Mouse (Mus musculus) neutrophil, adult 5-6 weeks (primary cell): Measurements from ENCODE around the gene Gm4952. TPM values are rescaled to one million over a fixed set of nuclear protein-coding genes. Genes with fewer than 3 reads are reported as not detected.
"Not testable (repeated sequence)": the region's sequence is repeated elsewhere in the genome, so short reads cannot be mapped to it uniquely, and the experiment has no call there.

Experiments used
- ATAC-seq: fragments of 151-379, 151-347 bp; 2 replicates; pipeline ENCODE4 v1.8.0; 2017; ENCODE audit warnings: mild to moderate bottlenecking, moderate TSS enrichment; ENCODE audit not compliant: insufficient number of reproducible peaks, poor library complexity, low FRiP score, severe bottlenecking; ENCODE audit errors: extremely low read depth
- total RNA-seq: library from RNA; stranded (forward); fragments of 200-1000 nt; gene quantifications from 2 replicates; pipeline ENCODE4 v1.2.3, GENCODE M21; 2017

The Gm4952 gene
- total RNA-seq, 1 experiment from 2014 or later: not detected

DNA sequence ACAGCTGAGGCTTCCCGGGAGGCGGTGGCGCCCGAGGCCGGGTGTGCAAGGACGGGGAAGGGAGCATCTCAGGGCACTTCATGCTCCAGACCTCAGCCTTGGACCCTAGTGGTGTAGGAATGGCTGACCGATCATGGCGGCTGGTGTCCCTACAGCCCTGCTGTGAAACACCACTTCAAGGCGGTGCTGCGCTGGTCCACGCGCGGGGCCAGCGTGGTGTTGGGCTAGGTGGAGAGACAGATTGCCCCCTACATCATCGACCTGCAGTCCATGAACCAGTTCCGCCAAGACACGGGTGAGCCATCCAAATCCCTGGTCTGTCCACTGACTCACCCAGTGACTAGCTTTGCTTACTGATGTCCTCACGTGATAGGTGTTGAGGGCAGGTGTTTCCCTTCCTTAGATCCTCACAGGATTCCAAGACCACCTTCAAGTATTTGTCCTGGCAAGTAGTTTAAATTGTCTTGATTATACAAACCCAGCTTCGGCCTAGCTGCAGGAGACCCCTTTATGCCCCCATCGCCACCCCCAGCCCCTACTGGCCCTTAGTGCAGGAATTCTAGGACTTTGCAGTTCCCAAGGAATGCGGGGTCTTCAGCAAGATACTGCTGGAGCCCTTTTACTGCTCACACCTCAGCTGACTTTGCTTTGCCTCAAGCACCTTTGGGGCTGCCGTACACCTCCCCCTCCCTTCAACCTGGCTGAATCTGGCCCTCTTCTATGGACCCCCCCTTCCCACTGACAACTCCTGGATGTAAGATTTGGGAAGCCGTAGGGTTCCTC, 3.3 kb upstream of the Gm4952 start:
- no peak for ATAC-seq

DNA sequence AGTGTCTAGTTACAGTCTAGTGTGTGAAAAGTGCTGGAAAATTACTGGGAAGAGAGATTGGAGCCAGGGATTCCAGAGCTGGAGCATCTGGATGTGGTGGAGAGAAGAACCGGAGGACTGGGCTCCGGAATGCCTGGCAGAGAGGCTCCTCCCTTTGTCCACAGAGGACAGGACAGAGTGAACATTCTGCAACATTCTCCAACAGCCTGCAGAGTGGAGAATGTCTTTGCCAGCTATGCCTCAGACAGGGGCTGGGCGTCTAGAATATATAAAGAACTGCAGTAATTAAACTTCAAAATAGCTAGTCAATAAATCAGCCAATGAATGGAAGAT, 2.7 kb upstream of the Gm4952 start:
- no peak for ATAC-seq

DNA sequence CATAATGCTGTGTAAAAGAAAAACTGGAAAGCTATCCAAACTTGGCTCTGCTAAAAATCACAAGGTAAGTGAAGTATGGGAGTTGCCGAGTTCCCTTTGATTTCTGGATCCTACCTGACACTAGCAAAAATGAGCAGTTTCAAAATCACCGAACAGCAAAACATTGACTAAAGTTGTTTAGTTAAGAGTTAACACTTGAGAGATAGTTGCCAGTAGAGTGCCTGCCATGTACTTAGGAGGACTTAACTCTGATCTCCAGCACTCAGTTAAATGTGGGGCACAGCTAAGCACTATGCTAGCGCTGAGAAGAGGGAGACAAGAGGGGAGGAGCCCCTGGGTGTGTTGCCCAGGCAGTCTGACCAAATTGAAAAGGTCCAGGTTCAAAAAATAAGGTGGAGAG, 1.1 kb upstream of the Gm4952 start:
- no peak for ATAC-seq

DNA sequence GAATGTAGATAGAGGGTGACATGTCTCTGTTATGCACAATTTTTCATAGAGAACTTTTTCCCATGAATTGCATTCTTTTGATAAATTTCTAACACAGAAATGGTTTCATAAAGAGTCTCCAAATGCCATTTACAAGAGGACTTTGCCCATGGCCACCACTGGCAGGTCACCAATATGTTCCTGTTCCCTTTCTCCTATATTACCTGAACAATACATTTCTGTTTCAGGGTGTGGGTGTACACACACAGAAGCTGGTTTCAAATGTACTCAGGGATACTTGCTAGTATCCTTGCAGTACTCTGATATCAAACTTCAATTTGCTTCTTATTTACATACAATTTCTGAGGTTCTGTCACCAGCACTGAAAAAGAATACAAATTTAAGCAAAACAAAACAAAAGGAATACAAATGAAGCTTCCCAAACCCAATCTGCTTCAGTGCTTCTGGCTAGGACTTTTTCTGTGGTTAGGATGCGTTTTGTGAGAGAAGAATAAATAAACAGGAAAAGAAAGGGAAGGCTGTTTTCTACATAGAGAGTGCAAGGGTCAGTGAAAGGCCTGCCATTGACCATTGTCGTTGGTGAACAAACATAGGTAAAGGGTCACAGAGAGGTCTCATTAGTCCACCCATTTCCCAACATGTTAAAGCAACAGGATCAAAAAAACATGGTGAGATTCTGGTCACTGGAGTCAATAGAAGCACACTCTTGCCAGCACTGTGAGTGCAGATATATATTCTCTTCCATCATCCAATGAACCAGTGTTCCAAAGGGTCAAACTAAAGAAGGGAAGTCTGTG, 1.1 kb downstream of the Gm4952 start:
- no peak for ATAC-seq

DNA sequence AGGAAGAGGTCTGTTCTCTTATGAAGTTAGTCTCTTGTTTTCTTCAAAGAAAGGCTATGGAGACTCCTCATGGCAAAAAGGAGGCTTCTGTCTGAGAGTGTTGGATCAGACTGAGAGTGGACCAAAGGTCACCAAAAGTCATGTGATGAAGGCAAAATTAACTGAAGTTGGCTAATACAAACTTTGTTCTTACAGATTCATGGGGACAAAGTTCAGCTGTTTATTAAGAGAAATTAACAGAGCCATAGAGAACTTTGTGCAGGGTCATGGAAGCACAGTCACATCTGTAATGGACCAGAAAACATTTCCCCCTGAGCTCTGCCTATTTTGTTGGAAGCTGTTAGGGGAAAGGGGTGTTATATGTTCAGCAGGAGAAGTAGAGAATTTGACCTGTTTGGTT, 8.6 kb downstream of the Gm4952 start:
- ATAC-seq: no peak

DNA sequence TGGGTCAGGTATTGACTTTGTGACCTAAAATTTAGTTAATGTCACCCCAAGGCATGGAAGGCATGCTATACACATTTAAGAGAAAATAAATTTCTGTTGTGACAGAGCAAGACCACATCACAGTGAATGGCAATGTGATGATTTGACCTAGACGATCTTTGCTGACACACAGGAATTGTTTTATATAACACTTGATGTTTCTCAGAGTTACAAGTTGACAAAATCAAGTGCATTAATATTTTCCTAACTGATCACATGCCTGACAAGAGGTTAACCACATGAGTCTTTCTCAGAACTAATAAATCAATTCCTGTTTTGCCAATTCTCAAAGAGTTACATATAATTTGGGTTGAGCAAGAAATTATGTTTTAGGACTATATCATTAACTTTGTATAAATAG, 13.9 kb downstream of the Gm4952 start:
- no peak for ATAC-seq

DNA sequence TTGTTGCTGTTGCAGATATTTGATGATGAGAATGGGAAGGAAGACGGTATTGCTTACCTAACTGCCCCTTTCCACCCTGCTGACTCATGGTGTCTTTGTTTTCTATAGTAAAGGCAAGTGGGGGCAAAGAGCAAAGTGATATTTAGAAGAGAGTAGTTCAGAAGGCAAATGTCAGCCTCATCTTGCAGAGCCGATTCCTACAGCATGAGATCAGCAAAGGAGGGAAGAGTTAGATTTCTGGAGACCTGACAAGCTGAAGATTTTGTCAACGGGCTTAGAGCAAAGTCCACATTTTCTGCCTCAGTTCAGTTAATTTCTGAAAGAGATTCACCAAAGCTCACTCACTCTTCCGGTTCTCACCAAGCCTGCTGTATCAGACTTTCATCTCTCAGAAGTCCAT, 33.4 kb downstream of the Gm4952 start, which contains the start of gene Glyat:
Gene Glyat (plus strand): TSS at position 133 of the 400 bp plus-strand sequence.
- ATAC-seq: no peak

DNA sequence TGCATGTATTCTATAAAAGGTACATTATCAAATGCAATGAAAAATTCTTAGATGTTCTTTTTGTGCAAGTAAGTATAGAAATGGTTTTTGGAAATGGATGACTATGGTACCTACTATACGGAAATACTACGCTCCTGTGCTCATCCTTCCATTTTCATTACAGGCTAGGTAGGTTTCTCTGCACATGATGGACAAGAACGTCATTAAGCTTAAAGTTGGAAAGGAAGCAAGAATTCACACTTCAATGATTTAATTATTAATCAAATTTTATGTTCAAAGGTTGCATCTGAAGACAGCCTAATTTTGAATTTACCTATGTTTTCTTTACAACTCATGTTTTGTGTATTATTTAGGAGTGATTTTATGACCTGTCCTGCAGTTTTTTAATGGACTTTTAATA, 34.5 kb downstream of the Gm4952 start:
- no peak for ATAC-seq

DNA sequence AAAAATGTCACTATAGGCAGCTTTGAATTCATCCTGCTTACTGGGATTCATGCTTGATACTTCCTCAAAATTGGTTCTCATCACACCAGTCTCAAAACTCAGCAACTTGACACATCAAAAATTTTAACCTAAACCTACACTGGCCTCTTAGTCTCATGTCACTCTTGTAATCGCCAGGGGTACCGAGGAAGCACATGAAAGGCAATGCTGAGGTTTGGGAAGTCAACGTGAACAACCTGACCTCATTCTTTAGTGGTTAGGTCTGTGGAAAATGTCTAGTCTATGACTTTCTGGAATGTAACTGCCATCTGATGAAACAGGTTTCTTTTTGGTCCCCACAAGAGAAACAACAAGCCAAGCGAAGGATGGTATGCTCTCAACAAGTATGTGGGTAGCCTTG, 35.2 kb downstream of the Gm4952 start:
- no peak for ATAC-seq

DNA sequence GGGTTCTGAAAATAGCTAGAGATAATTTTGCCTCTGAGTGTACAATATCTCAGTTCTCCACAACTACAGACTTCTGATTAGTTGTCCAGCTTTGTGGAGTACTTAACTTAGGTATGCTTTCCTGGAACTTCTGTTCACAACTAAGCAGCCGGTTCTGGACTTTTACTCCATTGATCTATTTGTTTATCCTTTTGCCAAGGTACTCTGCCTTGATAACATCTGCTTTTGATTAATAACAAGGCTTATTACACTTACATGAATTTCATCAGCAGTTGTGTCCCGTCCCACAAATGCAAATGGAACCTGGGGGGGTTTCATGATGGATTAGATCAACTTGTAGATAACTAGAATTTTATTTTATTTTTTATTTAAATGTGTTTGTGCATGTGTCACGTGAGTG, 37.1 kb downstream of the Gm4952 start:
- no peak for ATAC-seq

DNA sequence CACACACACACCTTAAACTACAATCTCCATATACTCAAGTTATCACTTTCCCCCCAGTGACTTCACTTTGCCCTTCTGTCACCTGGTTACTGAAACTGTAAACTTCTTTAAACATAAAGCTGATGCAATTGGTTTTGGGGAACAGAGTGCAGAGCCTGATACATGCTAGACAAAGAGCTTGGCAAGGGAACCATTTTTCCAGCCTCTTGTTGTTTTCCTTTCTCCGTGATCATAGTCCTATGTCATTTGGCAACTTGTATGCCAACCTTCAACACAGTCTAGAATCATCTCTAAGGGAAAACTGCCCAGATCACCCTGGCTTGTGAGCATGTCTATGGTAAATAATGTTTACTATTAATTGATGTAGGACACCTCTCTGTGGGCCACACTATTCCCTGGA, 38.3 kb downstream of the Gm4952 start:
- no peak for ATAC-seq

DNA sequence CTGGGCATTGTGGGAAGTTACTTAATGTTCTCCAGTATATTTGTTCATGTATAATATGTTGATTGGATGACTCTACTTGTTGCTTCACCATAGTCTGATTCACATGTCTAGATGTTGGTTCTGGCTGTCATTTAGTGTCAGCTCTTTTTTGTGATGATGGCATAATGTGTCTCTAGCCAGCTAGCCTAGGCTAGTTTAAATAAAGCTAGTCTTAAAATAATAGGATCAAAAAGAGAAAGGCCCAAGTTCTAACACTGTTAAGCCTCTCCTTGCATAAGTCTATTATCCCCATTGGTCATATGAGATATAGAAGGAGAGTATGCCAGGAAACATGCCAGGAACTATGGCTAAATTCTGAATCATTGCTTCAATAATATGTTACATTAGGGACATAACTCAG, 49.7 kb downstream of the Gm4952 start:
- ATAC-seq: no peak

DNA sequence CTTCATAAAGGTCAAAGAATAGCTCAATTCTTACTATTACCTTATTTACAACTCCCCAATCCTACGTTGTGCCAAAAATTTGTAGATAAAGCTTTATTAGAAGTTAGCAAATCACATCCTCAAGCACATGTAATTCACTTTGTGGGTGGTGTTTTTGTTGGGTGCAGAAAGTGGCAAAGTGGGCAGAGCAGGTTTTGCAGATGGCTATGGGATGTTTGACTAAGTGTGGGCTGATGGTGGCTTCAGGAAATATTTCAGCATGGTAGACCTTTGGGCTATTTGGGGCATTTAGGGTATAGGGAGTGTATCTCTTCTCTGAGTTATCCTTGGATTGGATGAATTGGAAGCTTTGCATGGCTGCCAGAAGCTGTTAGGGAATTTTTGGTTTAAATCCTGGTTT, 66.4 kb downstream of the Gm4952 start:
- ATAC-seq: no peak

DNA sequence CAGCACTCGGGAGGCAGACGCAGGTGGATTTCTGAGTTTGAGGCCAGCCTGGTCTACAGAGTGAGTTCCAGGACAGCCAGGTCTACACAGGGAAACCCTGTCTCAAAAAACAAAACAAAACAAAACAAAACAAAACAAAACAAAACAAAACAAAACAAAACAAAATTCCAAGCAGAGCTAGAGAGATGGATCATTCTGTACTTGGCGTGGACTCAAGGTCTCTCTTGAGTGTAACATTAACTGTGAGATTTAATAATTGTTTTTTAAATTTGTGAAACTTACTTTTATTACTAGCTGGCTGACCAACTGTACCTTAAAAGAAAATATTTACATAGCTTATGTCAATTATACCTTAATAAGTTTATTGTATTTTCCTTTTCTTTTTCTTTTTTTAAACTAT, 68.8 kb downstream of the Gm4952 start:
- not testable (repeated sequence) for ATAC-seq

DNA sequence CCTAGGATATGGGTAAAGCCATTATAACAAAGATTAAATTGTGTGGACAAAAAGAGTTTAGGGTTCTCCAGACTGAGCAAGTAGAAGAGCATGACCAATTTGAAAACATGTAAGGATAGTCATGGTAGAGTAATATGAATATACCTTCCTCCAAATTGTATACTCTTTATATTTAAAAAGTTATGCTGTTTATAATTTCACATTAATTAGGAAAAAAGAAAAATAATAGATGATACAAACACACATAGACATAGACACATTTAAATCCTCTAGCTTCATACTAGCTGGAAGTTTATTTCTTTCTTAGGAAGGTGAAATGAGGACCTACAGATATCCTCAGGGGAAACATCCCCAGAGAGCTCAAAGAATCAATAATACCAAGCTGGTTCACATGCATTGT, 70.4 kb downstream of the Gm4952 start, which contains the start of gene Olfr1442:
Gene Olfr1442 (plus strand): TSS at position 301 of the 400 bp plus-strand sequence.
- ATAC-seq: no peak

DNA sequence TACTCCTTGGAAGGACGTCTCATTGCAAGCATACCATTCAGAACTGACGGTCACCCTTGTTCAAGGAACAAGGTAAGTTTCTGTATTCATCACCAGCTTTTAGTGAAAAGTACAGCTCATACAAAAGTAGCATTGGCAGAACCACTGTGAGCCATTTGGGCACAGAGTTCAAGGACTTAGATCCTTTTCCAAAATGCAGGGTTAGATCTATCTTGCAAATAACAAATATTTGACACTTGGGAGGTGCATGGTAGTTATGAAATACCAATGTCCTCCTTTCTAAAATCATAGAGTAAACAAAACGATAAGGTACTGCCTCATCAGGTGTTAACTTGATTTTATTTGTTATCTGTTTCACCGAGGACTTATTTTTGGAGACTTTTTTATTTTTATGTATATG, 71.3 kb downstream of the Gm4952 start:
- ATAC-seq: no peak

DNA sequence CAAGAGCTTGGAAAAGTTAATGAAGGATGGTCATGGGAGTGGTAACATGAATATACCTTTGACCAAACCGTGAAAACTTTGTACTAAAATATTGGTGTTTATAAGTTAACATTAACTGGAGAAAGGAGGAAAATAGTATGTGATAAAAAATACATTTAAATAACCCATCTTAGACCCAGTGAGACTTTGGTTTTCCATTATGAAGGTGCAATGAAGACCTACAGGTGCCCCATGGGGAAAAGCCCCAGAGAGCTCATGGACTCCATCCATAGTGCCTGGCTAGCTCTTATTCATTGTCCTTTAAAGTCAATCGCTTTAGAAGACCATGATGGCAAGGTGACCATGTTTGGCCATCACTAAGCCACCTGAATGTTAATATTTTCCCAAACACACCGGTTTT, 78.0 kb downstream of the Gm4952 start, which contains the start of gene Olfr1443:
Gene Olfr1443 (plus strand): TSS at position 301 of the 400 bp plus-strand sequence.
- ATAC-seq: no peak
